Mouse (Mus musculus) bone marrow, adult 2 months (tissue): ENCODE data around the gene Pdk2. TPM values are rescaled to one million over a fixed set of nuclear protein-coding genes. Genes with fewer than 3 reads are reported as not detected.
A peak's percentile ranks its signal among the peaks of the same experiment; 100 is the strongest.

Source experiments
- H3K27ac ChIP-seq: fragments of 200-500 bp; 2 replicates; pipeline ENCODE4 v1.5.1; 2012; ENCODE audit warnings: low read depth, mild to moderate bottlenecking, control low read depth, inconsistent platforms, low read length; ENCODE audit not compliant: control insufficient read depth, poor library complexity, insufficient read depth
- H3K4me1 ChIP-seq: fragments of 200-500 bp; 2 replicates; pipeline ENCODE4 v1.6.1; 2011; ENCODE audit warnings: low read length; ENCODE audit not compliant: control insufficient read depth, insufficient read depth
- H3K4me3 ChIP-seq: fragments of 200-500 bp; replicated peaks from 2 replicates; pipeline ENCODE3; 2011; ENCODE audit warnings: mild to moderate bottlenecking, low read depth, low read length, control low read depth; ENCODE audit not compliant: control insufficient read depth
- CTCF ChIP-seq: fragments of 200-500 bp; IDR thresholded peaks from 2 replicates; pipeline ENCODE4 v1.5.1; 2011; ENCODE audit warnings: low read length, control low read depth; ENCODE audit not compliant: control insufficient read depth, insufficient read depth
- POLR2A ChIP-seq: fragments of 200-500 bp; IDR thresholded peaks from 2 replicates; pipeline ENCODE4 v1.6.1; 2011; ENCODE audit warnings: low read depth, mild to moderate bottlenecking, control low read depth, low read length, borderline replicate concordance; ENCODE audit not compliant: control insufficient read depth
- WGBS: fragments of 180-500 bp; shearing (Covaris S2); methylation state at CpG from one replicate; pipeline ENCODE4 v1.1.7; 2018; 5-methylcytosine and 5-hydroxymethylcytosine counted together
- polyA plus RNA-seq: library from polyadenylated mRNA; stranded (reverse); fragments of >200 nt; gene quantifications from 2 replicates; pipeline ENCODE4 v1.2.4, GENCODE M21; 2011; ENCODE audit warnings: low replicate concordance; ENCODE audit not compliant: missing spikeins, insufficient read depth, insufficient read length

Gene Pdk2
- polyA plus RNA-seq, 1 experiment, result 8.1 TPM

DNA sequence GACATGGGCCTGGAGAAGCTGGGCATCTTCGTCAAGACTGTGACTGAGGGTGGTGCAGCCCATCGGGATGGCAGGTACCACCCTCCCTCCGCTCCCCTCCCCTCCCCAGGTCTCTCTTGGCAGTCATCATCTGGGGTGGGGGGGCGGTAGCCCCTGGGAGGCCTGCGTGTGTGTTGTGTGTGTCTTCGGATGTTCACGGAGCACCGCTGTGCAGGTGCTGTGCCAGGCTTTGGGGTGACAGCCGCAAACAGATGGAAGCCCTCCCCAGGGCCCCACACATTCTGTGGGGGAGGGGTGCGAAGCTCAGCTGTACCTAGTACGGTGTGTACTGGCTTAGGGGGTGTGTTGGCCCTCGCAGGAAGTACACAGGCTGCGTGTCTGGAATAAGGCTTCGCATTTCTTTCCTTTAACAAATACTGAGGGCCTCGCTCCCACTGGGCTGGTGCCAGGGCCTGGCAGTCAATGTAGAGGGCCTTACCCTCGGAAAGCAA lies 43.1 kb downstream of the Pdk2 start:
- Histone ChIP-seq H3K4me1 (peaks cover 17% of the 10 kb centered on the region), H3K4me3 (peak overlapping the region; percentile 36), H3K27ac (peak overlapping the region; percentile 64)
- TF ChIP-seq CTCF (no peak), POLR2A (peak; percentile 41; the same call in 1 of the 2 replicates)
- 32% methylated on average over 16 of the region's 16 CpGs for WGBS

DNA sequence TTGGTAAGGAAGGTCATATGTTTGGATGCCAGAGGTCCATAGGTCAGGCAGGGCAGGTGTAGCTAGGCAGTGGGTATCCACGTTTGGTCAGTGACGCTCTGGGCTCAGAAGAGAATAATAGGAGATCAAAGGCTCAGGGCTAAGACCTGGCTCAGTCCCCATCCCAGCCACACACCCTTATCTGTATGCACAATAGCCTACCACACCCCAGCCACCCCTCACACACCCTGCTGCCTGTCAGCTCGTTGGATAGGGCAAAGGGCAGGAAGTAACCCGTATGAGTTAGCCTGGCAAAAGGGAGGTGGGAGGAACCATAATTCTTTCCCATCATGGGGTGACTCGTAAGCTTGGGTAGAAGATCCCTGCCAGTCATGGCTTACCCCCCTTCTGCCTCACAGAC lies 43.6 kb downstream of the Pdk2 start:
- 32% methylated on average over 5 of the region's 5 CpGs for WGBS

DNA sequence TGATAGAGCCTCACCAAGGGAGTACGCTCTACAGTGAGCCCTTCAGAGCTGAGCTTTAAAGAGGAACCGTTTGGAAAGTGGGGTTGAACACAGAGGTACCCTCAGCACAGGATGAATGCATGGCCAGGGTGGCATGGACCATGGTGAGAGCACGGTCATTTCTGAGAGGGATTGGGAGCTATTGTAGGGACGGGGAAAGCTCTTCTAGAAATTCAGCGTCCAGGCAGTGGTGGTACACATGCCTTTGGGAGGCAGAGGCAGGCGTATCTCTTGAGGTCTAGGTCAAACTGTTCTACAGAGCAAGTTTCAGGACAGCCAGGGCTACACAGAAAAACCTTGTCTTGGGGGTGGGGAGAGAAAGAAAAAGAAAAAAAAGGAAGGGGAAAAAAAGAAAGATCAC lies 44.2 kb downstream of the Pdk2 start:
- TF ChIP-seq POLR2A (no peak), CTCF (no peak)
- Histone ChIP-seq H3K27ac (peak overlapping the region; percentile 36), H3K4me1 (peaks cover 17% of the 10 kb centered on the region), H3K4me3 (no peak overlapping the region)
- WGBS, result 60% methylated on average over 6 of the region's 6 CpGs

More for the DNA sequence above, 43.6 kb downstream of the Pdk2 start:
- Histone ChIP-seq H3K4me1 (peaks cover 17% of the 10 kb centered on the region), H3K4me3 (peak overlapping the region; percentile 36), H3K27ac (peak overlapping the region; percentile 64)
- no peak for TF ChIP-seq CTCF
- no peak for TF ChIP-seq POLR2A

GRCm38 (mm10) chr11:94996101-94996500 lies 45.1 kb downstream of the Pdk2 start:
- peak overlapping the region; percentile 12 for H3K4me3 ChIP-seq
- peaks cover 17% of the 10 kb centered on the region for H3K4me1 ChIP-seq
- TF ChIP-seq POLR2A (no peak), CTCF (no peak)
- H3K27ac ChIP-seq, result peak overlapping the region; percentile 9
- WGBS, result 70% methylated on average over 8 of the region's 8 CpGs

DNA sequence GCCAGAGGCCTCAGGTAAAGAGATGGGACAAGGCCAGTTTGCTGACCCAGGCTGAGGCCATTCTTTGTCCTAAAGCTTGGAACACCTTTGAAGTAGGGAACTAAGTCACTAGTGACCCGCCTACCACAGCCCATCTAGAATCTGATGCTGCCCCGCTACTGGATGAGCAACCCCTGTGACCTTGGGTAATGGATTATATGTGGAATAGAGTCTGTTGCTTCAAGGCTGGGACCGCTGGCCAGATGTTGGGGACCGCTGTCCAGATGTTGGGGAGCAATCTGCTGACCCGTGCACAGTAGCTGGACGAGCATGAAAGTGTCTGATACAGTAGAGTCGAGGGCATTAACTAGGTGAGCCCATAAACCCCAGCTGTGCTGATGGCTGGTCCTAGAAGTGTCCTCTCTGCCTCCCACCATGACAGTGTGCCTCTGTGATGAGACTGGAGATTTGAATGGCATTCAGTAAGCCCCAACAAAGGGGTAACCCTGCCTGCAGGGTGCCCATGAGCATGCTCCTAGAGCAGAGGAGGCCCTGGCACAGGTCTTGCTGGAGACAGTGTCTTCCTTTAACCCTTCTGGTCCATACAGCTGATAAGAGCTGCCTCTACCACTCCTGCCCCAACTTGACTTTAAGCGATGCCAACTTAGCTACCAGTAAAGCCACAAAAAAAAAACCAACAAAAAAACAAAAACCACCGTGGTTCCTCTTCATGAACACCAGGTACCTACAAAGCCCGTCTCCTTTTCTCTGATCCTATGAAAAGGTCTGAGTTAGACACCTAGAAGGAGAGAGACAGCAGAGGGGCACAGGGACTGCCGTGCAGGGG lies 46.0 kb downstream of the Pdk2 start:
- Histone ChIP-seq H3K4me3 (peak overlapping the region; percentile 94), H3K27ac (peak overlapping the region; percentile 21)
- 40% methylated on average over 11 of the region's 11 CpGs for WGBS

DNA sequence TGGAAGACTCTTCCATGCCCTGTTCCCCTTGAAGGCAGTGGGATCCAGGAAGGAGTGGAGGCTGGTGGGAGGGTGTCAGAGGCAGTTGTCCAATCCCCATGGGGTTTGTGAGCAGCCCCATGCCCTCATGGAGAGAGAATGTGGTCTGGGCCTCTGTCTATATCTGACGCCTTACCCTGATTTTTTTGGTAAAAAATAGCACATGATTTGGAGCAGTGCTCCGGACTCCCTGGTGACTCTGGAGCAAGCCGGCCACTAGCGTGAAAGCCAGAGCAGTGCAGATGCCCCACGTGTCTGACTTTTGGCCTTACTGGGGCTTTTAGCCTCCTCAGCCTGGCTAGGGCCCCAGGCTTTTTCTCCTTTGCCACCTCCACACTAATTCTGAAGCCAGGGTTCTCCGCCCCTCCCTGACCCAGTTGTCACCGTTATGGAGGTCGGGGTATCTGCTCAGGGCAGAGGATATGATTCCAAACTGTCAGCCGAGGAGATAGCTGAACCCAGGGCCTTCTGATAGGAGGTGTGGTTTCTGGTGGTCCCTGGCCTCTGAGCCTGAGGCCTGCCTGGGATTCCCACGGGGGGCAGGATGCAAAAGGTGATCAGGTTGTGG lies 46.8 kb downstream of the Pdk2 start:
- TF ChIP-seq POLR2A, result no peak
- TF ChIP-seq CTCF, result no peak
- 18% methylated on average over 10 of the region's 10 CpGs for WGBS
- Histone ChIP-seq H3K4me1 (peaks cover 12% of the 10 kb centered on the region; the same call in 1 of the 2 replicates), H3K27ac (peak overlapping the region; percentile 12), H3K4me3 (peak overlapping the region; percentile 94)

More for the DNA sequence above, 46.0 kb downstream of the Pdk2 start:
- peaks cover 12% of the 10 kb centered on the region; the same call in 1 of the 2 replicates for H3K4me1 ChIP-seq
- no peak for TF ChIP-seq POLR2A
- no peak for TF ChIP-seq CTCF

DNA sequence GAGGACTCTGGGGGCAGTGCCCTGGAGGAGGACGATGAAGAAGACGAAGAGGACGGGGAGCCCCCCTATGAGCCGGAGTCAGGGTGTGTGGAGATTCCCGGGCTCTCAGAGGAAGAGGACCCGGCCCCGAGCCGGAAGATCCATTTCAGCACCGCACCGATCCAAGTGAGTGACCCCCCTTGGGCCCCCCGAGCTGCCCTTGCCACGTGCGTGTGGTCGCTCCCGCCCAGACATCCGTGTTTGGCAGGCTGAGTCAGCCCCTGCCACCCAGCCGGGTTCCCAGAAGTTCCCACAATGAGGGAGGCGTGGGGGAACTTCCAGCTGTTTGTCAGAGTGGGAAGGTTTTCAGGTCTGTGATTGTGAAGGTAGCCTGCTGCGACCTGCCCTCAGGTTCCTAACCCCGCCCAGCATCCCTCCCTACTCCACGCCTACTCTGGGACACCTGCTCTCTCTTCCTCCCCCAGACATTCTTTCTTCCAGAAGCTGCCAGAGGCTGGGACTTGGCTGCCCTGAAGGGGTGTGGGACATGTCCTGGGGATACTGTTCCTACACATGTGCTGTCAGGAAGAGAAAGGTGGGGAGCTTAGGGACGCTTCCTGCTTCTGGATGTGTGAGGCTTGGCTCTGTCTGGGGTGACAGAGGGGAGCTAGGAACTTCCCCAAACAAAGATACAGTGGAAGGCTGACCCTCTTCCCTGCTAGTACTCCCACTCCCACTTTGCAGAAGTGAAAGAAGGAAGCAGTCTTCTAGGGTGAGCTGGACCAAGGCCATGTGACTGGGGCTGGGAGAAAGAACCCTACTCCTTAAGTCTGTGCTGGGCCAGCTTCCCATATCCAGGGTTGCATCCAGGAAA lies 48.2 kb downstream of the Pdk2 start:
- TF ChIP-seq POLR2A, result peak; percentile 14; the same call in 1 of the 2 replicates
- no peak for TF ChIP-seq CTCF
- H3K4me3 ChIP-seq, result peak overlapping the region; percentile 94
- H3K4me1 ChIP-seq, result peaks cover 15% of the 10 kb centered on the region
- H3K27ac ChIP-seq, result peak overlapping the region; percentile 91
- under 1% methylated on average over 22 of the region's 22 CpGs for WGBS

DNA sequence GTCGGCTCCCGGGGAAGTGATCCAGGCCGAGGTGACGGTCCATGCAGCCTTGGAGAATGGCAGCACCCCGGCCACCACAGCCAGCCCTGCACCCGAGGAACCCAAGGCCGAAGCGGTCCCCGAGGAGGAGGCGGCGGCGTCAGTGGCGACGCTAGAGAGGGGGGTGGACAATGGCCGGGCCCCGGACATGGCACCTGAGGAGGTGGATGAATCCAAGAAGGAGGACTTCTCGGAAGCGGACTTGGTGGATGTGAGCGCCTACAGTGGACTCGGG lies 48.7 kb downstream of the Pdk2 start:
- Histone ChIP-seq H3K4me1 (peaks cover 14% of the 10 kb centered on the region), H3K4me3 (peak overlapping the region; percentile 94), H3K27ac (peak overlapping the region; percentile 91)
- 1% methylated on average over 20 of the region's 20 CpGs for WGBS
- TF ChIP-seq CTCF, result no peak
- no peak for TF ChIP-seq POLR2A
